Mouse (Mus musculus) telencephalon, adult 2 months (tissue): Measurements from ENCODE around the gene Acer3.

ENCODE experiments used
- DNase-seq: peaks from one replicate; pipeline ENCODE4 v3.0.0-alpha.2; 2011; ENCODE audit warnings: low read depth, low spot score

Acer3 gene

DNA sequence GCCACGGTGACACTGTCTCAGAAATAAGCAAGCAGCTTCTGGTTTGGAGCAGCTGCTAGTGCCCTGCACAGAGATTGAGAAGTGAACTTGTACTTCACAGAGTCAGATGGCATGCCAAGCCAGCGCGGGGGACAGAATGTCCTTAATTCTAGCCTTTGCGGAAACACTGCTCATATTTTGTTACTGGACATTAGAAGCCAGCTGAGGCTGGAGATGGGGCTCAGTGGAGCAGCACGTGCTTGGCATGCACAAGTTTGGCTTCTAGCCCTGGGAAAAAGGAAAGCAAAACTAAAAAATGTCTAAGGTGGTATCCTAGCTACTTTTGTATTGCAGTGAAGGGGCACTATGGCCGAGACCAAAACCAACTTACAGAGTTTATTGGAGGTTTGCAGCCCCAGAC, 135.7 kb downstream of the Acer3 start:
- no peak for DNase-seq

DNA sequence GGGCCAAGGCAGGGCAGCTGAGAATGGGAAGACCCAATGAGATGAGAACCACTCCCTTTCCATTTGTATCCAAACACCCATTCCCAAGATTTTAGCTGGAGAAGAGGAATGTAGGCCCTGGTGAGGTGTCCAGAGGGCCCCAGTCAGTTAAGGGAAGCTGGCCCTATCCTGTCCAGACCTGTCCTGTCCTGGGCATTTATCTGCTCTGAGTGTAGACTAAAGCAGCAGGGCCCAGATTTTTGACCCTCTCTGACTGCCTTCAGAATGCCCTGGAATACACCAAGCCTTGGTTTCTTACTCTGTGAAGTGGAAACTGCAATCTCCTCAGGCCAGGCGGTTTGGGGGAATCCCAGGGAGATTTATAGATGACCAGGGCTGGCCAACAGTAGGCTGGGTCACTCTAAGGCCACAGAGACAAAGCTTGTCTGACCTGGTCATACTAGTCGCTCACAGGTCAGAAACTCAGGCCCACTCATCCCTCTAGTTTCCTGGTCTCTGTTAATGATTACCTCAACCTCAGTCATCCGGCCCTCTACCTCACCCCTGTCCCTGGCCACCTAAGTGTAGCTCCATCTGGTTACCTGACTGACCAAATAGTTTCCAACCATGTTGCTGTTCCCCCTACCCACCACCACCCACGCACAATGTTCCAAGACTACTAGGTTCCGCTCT, 142.3 kb downstream of the Acer3 start:
- no peak for DNase-seq

GRCm38 (mm10) chr7:98177929-98178559, 143.0 kb downstream of the Acer3 start, which contains the start of gene Capn5:
TSS of gene Capn5 (minus strand) at chr7:98178274.
- peak; percentile 52 for DNase-seq

GRCm38 (mm10) chr7:98177566-98177928, 143.5 kb downstream of the Acer3 start:
- DNase-seq: no peak

GRCm38 (mm10) chr7:98177071-98177485, 143.9 kb downstream of the Acer3 start:
- no peak for DNase-seq

DNA sequence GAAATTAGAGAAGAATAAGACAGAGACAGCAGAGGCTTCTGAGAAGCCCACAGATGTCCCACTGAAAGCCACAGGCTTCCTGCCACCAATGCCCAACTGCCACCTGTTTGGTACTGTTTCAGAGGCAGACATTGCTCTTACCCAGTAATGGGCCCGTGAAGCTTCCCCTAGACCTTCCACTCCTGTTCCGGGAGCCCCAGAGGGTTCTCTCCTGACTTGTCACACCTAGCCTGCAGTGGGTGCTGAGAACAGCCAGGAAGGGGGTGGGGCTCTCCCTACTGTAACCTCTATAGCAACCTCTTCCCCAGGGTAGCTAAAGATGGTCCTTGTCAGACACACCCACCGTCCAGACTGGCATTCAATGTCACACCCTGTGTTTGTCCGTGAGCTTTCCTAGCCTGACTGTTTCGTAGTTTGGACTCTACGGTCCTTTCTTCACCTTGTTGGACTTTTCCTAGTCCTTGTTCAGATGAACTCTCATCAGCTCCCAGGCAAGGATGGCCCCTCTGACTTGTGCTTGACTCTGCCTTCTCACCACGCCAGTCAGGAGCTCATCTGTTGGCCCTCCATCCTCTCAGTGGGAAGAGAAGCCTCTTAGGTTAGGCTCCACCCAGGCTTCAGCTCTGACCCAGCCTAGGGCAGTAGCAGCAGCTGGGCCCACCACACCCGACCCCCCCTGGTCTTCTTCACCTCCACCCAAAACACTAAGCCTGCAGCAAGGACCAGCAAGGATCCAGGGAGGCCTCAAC, 144.5 kb downstream of the Acer3 start:
- DNase-seq: no peak

DNA sequence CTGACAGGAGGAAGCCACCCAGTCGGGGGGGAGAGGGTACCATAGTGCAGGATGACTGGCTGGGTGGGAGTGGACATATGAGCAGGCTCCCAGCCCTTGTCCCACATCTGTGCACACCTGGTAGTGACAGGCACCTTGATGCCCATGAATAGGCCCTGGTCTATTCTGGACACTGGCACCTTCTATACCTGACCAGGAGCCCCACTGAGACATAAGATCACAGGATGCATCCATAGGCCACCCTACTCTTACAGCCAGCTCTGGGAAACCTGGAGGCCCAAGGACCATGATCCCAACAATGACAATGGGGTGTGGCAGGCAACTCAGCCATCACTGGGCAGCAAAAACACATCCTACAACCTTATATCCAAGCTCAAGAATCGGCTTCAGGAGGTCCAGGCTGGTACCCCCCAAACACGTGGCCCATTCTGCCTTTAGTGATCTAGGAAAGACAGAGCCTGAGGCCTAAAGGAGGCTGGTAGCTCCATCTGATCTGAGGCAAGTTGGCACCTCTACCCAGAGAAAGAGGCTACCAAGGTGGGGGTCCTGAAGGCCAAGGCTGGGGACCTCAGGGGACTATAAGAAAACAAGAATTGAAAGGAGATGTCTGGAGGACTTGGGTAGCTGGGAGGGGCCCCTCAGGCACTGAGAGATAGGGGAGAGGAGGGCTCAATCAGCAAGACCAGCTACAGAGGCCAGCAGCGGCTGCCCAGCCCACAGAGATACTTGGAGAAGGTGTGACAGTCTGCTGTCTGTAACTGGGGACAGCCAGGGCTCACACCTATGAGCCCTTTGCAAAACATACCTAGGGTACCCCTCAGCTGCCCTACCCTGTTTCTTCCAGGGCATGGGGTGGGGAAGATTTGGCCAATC, 145.9 kb downstream of the Acer3 start:
- DNase-seq: no peak

GRCm38 (mm10) chr7:98173408-98173807, 147.6 kb downstream of the Acer3 start:
- no peak for DNase-seq

DNA sequence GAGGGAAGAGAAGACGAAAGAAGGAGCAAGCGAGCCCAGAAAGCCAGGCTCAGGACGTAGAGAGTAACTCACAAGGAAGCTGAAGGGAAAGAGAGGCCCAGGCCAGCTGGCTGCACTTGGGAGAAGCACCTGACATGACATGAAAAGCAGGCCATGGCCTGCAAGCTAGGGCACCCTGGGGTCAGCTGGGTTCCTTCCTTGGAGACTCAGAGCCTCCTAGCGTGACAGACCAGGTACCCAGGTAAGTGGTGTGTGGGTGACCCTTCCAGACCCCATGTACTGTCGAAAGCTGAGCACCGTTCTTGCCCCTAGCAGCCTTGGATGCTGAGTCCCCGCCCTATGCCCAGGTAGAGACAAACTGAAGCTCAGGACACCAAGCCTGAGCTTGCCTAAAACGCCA, 148.3 kb downstream of the Acer3 start:
- no peak for DNase-seq

DNA sequence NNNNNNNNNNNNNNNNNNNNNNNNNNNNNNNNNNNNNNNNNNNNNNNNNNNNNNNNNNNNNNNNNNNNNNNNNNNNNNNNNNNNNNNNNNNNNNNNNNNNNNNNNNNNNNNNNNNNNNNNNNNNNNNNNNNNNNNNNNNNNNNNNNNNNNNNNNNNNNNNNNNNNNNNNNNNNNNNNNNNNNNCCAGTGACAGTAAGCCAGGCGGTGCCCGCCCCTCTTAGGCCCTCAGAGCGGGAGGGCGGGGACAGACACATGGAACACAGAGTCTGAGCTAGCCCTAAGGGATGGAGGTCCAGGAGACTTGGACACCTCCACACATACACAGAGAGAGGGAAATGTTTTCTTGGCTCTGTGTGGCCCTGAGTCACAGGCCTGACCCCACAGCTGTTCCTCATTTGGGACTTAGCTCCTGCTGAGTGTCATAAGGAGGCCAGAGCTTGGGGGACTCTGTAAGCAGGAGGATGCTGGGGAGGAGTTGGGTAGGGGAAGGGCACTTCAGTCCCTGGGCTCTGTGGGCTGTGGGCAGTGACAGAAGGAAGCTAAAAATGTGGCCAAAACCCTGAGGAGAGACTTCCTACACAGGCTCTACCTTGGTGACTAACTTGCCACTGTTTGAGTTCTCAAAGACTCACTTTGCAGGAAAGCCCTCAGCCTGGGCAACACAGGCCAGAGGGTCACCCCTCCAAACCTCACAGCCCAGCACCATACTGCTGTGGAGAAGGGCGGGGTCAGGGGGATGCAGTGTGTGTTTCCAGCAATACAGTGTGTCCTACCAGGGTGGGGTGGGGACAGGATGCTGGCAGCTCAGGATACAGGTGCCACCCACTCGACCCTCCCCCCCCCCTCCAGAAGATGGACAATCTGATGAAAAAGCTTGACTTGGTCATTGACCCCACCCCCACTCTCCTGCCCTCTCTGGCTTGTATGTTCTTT, 149.6 kb downstream of the Acer3 start:
- no peak for DNase-seq

DNA sequence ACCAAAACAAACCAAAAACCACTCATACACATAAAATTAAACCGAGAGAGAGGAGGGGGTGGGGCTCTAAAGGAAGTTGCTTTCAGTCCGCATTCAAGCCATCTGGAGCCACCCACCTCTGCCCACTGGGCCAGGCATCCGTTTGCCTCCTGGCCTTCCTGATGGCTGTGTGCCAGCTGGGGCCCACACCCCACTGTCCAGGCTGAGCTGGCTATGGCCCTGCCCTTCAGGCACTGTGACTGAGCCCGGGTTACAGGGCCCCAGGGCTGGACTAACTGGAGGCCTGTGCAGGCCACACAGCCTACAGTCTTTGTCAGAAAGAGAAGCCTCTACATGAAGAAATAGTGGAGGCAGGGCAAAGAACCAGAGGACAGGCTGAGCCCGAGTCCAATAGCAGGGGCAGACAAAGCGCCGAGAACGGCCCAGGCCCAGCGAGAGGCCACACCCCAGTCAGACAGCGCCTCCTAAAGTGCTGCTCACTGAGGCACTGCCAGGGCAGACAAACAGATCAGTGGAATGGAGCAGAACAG, 155.9 kb downstream of the Acer3 start:
- no peak for DNase-seq

DNA sequence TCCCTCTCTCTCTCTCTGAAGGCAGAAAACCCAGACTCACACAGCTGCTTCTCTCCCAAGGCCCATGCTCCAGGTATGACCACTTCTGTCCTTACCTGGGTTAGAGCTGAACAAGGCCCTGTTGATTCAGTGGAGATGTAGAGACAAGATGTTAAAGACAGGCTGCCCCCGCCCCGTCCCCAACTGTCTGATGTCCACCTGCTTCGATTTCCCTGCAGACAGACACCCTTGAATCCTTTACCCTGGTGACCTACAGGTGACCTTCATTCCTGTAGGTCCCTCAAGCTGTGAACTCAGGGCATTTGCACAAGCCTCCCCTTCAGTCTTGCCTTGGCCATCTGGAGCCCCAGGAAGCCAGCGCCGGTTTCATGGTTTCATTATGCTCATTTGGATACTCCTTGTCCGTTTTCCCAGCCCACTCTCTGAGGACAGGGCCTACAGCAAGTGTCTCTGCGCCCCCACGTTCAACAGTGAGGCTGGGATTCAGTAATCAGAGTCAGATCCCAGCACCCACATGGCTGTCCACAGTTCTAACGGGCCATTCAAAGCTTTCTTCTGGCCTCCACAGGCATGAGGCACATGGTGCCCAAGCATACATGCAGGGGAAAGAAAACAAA, 156.5 kb downstream of the Acer3 start:
- DNase-seq: no peak

- no peak for DNase-seq
Measured at GRCm38 (mm10) chr7:98163700-98164099, 157.3 kb downstream of the Acer3 start.

DNA sequence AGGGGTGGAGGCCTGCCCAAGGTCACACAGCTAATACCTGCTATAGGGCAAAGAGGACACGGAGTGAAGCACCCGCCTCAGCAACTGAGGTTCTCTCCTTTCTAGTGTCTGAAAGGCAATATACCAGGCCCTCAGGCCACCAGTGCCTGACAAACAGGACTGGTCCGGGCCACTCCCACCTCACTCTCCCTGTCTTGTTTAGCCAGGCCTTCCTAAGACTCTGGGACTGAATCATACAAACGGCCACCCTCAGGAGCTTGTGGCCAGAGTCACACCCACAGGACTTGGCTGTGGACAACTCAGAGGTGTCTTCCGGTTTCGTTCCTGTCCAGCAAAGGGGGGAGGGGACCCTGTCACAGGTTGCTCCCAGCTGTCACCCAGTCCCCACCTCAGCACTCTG, 158.8 kb downstream of the Acer3 start:
- no peak for DNase-seq

GRCm38 (mm10) chr7:98160041-98160740, 160.8 kb downstream of the Acer3 start:
- DNase-seq: no peak

- DNase-seq: no peak
Measured at GRCm38 (mm10) chr7:98158481-98158880, 162.5 kb downstream of the Acer3 start.

- DNase-seq: no peak
Measured at GRCm38 (mm10) chr7:98157636-98158332, 163.2 kb downstream of the Acer3 start.
